Mouse (Mus musculus) MEL (cell line): Measurements from ENCODE around the gene Adgre1. TPM values are rescaled to one million over a fixed set of nuclear protein-coding genes. Genes with fewer than 3 reads are reported as not detected.
A peak's percentile ranks its signal among the peaks of the same experiment; 100 is the strongest.
"Not testable (repeated sequence)": the region's sequence is repeated elsewhere in the genome, so short reads cannot be mapped to it uniquely, and the experiment has no call there.

Experiments
- DNase-seq: peaks from one replicate; pipeline ENCODE4 v3.0.0; 2011; ENCODE audit warnings: low read depth, low spot score
- H3K27ac ChIP-seq: 2 replicates; pipeline ENCODE4 v1.5.1; 2012; ENCODE audit warnings: low read depth, mild to moderate bottlenecking, control low read depth, low read length, moderate library complexity; ENCODE audit not compliant: control insufficient read depth
- H3K27me3 ChIP-seq, 2 experiments: fragments of 150-350 bp in 1 of 2; sonication (generic) in 1 of 2; 2 replicates each; pipeline ENCODE4 v1.6.1; 2012; ENCODE audit warnings: low read length in 2 of 2, mild to moderate bottlenecking in 2 of 2, improper control_type of control experiment in 1 of 2, moderate library complexity in 1 of 2; ENCODE audit not compliant: insufficient read depth in 2 of 2, control insufficient read depth in 1 of 2
- H3K36me3 ChIP-seq, 2 experiments: 2 replicates each; pipeline ENCODE4 v1.6.1; 2012 to 2014; ENCODE audit warnings: low read length in 2 of 2, improper control_type of control experiment in 1 of 2, inconsistent platforms in 1 of 2, mild to moderate bottlenecking in 1 of 2; ENCODE audit not compliant: insufficient read depth in 2 of 2, control insufficient read depth in 1 of 2
- H3K4me1 ChIP-seq, 2 experiments: fragments of 150-350 bp in 1 of 2; sonication (generic) in 1 of 2; 2 replicates each; pipeline ENCODE4 v1.6.1; 2012; ENCODE audit warnings: low read length in 2 of 2, improper control_type of control experiment in 1 of 2, mild to moderate bottlenecking in 1 of 2; ENCODE audit not compliant: insufficient read depth in 2 of 2, control insufficient read depth in 1 of 2
- H3K4me3 ChIP-seq, 2 experiments: fragments of 150-350 bp in 1 of 2; sonication (generic) in 1 of 2; 2 replicates each; pipeline ENCODE4 v1.5.1; 2012; ENCODE audit warnings: low read depth in 2 of 2, low read length in 2 of 2, mild to moderate bottlenecking in 2 of 2, moderate library complexity in 2 of 2, control low read depth in 1 of 2, improper control_type of control experiment in 1 of 2; ENCODE audit not compliant: control insufficient read depth in 1 of 2, insufficient read depth in 1 of 2
- H3K79me2 ChIP-seq: 2 replicates; pipeline ENCODE4 v1.6.1; 2012; ENCODE audit warnings: mild to moderate bottlenecking, low read length, moderate library complexity; ENCODE audit not compliant: control insufficient read depth, poor library complexity, insufficient read depth
- H3K9ac ChIP-seq: 2 replicates; pipeline ENCODE4 v1.6.1; 2012; ENCODE audit warnings: low read depth, mild to moderate bottlenecking, control low read depth, low read length, moderate library complexity; ENCODE audit not compliant: control insufficient read depth, poor library complexity, severe bottlenecking
- H3K9me3 ChIP-seq: fragments of 150-350 bp; sonication (generic); replicated peaks from 2 replicates; pipeline ENCODE4 v1.6.1; 2012; ENCODE audit warnings: mild to moderate bottlenecking, low read length, improper control_type of control experiment, moderate library complexity; ENCODE audit not compliant: insufficient read depth
- BHLHE40 ChIP-seq: IDR thresholded peaks from 2 replicates; pipeline ENCODE4 v1.6.1; 2012; ENCODE audit warnings: low read depth, mild to moderate bottlenecking, inconsistent platforms, low read length, improper control_type of control experiment, borderline replicate concordance
- CTCF ChIP-seq, 3 experiments: IDR thresholded peaks in 2 of 3; conservative IDR thresholded peaks in 1 of 3; 2 replicates each; pipeline ENCODE4 v1.5.1; 2011 to 2012; ENCODE audit warnings: low read length in 3 of 3, low read depth in 2 of 3, mild to moderate bottlenecking in 2 of 3, improper control_type of control experiment in 1 of 3, inconsistent platforms in 1 of 3, mixed read lengths in 1 of 3, moderate library complexity in 1 of 3; ENCODE audit not compliant: control insufficient read depth in 1 of 3, insufficient read depth in 1 of 3, poor library complexity in 1 of 3, severe bottlenecking in 1 of 3
- E2F4 ChIP-seq: IDR thresholded peaks from 2 replicates; pipeline ENCODE4 v1.6.1; 2011; ENCODE audit warnings: low read depth, low read length, improper control_type of control experiment, borderline replicate concordance
- EP300 ChIP-seq, 2 experiments: IDR thresholded peaks; 2 replicates each; pipeline ENCODE4 v1.6.1; 2011; ENCODE audit warnings: improper control_type of control experiment in 2 of 2, low read length in 2 of 2, low read depth in 1 of 2, mild to moderate bottlenecking in 1 of 2
- ETS1 ChIP-seq: IDR thresholded peaks from 2 replicates; pipeline ENCODE4 v1.6.1; 2012; ENCODE audit warnings: low read depth, mild to moderate bottlenecking, inconsistent platforms, low read length, improper control_type of control experiment, moderate library complexity
- GABPA ChIP-seq: IDR thresholded peaks from 2 replicates; pipeline ENCODE4 v1.6.1; 2012; ENCODE audit warnings: low read depth, mild to moderate bottlenecking, inconsistent platforms, low read length, improper control_type of control experiment, moderate library complexity
- GATA1 ChIP-seq: IDR thresholded peaks from 2 replicates; pipeline ENCODE4 v1.6.1; 2011; ENCODE audit warnings: low read depth, low read length, improper control_type of control experiment
- KAT2A ChIP-seq: conservative IDR thresholded peaks from 2 replicates; pipeline ENCODE4 v1.6.1; 2012; ENCODE audit warnings: low read depth, low read length, improper control_type of control experiment, inconsistent platforms
- MAFK ChIP-seq: IDR thresholded peaks from 2 replicates; pipeline ENCODE4 v1.6.1; 2011; ENCODE audit warnings: low read depth, mild to moderate bottlenecking, low read length, improper control_type of control experiment, borderline replicate concordance
- MAX ChIP-seq: IDR thresholded peaks from 2 replicates; pipeline ENCODE4 v1.6.1; 2011; ENCODE audit warnings: low read length, improper control_type of control experiment
- MAZ ChIP-seq: IDR thresholded peaks from 2 replicates; pipeline ENCODE4 v1.6.1; 2012; ENCODE audit warnings: low read depth, mild to moderate bottlenecking, inconsistent platforms, low read length, improper control_type of control experiment
- MYB ChIP-seq: IDR thresholded peaks from 2 replicates; pipeline ENCODE4 v1.6.1; 2011; ENCODE audit warnings: mild to moderate bottlenecking, low read depth, low read length, improper control_type of control experiment
- MYC ChIP-seq: IDR thresholded peaks from 2 replicates; pipeline ENCODE4 v1.6.1; 2011; ENCODE audit warnings: low read depth, mild to moderate bottlenecking, low read length, improper control_type of control experiment, moderate library complexity
- NELFE ChIP-seq: IDR thresholded peaks from 2 replicates; pipeline ENCODE4 v1.6.1; 2011; ENCODE audit warnings: low read depth, low read length, improper control_type of control experiment
- NRF1 ChIP-seq: IDR thresholded peaks from 2 replicates; pipeline ENCODE4 v1.6.1; 2014; ENCODE audit warnings: low read depth, mild to moderate bottlenecking, inconsistent platforms, low read length, improper control_type of control experiment, moderate library complexity; ENCODE audit not compliant: poor library complexity, insufficient read depth, severe bottlenecking
- POLR2A ChIP-seq, 2 experiments: IDR thresholded peaks; 2 replicates each; pipeline ENCODE4 v1.6.1; 2011 to 2012; ENCODE audit warnings: low read length in 2 of 2, mild to moderate bottlenecking in 2 of 2, control low read depth in 1 of 2, improper control_type of control experiment in 1 of 2, low read depth in 1 of 2, moderate library complexity in 1 of 2; ENCODE audit not compliant: control insufficient read depth in 1 of 2, insufficient read depth in 1 of 2, poor library complexity in 1 of 2
- POLR2AphosphoS2 ChIP-seq: IDR thresholded peaks from 2 replicates; pipeline ENCODE4 v1.6.1; 2011; ENCODE audit warnings: low read length, improper control_type of control experiment
- POLR2AphosphoS5 ChIP-seq: IDR thresholded peaks from 2 replicates; pipeline ENCODE4 v1.6.1; 2012; ENCODE audit warnings: low read depth, borderline replicate concordance, mild to moderate bottlenecking, inconsistent platforms, low read length, moderate library complexity, mixed read lengths
- RAD21 ChIP-seq: IDR thresholded peaks from 2 replicates; pipeline ENCODE4 v1.6.1; 2011; ENCODE audit warnings: mild to moderate bottlenecking, low read depth, low read length, improper control_type of control experiment
- RCOR1 ChIP-seq: IDR thresholded peaks from 2 replicates; pipeline ENCODE4 v1.6.1; 2012; ENCODE audit warnings: low read depth, mild to moderate bottlenecking, inconsistent platforms, low read length, improper control_type of control experiment
- SMC3 ChIP-seq: IDR thresholded peaks from 2 replicates; pipeline ENCODE4 v1.6.1; 2011; ENCODE audit warnings: low read depth, low read length, improper control_type of control experiment
- TAL1 ChIP-seq: IDR thresholded peaks from 2 replicates; pipeline ENCODE4 v1.6.1; 2012; ENCODE audit warnings: mild to moderate bottlenecking, inconsistent platforms, low read length, moderate library complexity, mixed read lengths
- TBP ChIP-seq: IDR thresholded peaks from 2 replicates; pipeline ENCODE4 v1.8.0; 2011; ENCODE audit warnings: low read depth, low read length, improper control_type of control experiment
- TCF12 ChIP-seq: IDR thresholded peaks from 2 replicates; pipeline ENCODE4 v1.6.1; 2014; ENCODE audit warnings: low read depth, mild to moderate bottlenecking, inconsistent platforms, low read length, improper control_type of control experiment, moderate library complexity
- UBTF ChIP-seq: IDR thresholded peaks from 2 replicates; pipeline ENCODE4 v1.6.1; 2012; ENCODE audit warnings: low read depth, mild to moderate bottlenecking, inconsistent platforms, low read length, improper control_type of control experiment, moderate library complexity, borderline replicate concordance; ENCODE audit not compliant: insufficient read depth
- USF1 ChIP-seq: IDR thresholded peaks from 2 replicates; pipeline ENCODE4 v1.6.1; 2014; ENCODE audit warnings: low read depth, mild to moderate bottlenecking, inconsistent platforms, low read length, improper control_type of control experiment, moderate library complexity
- ZC3H11A ChIP-seq: IDR thresholded peaks from 2 replicates; pipeline ENCODE4 v1.6.1; 2012; ENCODE audit warnings: low read depth, mild to moderate bottlenecking, inconsistent platforms, low read length, improper control_type of control experiment
- ZNF384 ChIP-seq: IDR thresholded peaks from 2 replicates; pipeline ENCODE4 v1.6.1; 2012; ENCODE audit warnings: low read depth, mild to moderate bottlenecking, inconsistent platforms, low read length, improper control_type of control experiment
- polyA plus RNA-seq, 2 experiments: library from polyadenylated mRNA; stranded (reverse) in 1 of 2; unstranded in 1 of 2; fragments of >175 nt in 1 of 2; fragments of >200 nt in 1 of 2; gene quantifications; 2 replicates each; pipeline versions ENCODE4 v1.2.1 to v1.2.4; 2012; ENCODE audit warnings: low replicate concordance in 2 of 2, low read depth in 1 of 2; ENCODE audit not compliant: insufficient read length in 2 of 2, insufficient read depth in 1 of 2, missing spikeins in 1 of 2
- total RNA-seq: library from RNA; depleted of rRNA; stranded (reverse); fragments of 300-350 nt; gene quantifications from 2 replicates; pipeline ENCODE4 v1.2.3, GENCODE M21; 2012

Adgre1 gene
- total and polyA plus RNA-seq, 3 experiments = not detected

GRCm38 (mm10) chr17:57334761-57335150, 23.7 kb upstream of the Adgre1 start (continued):
- TF ChIP-seq MYB (0 out of 2 replicates have a peak, but pooled peaks have one; percentile 28), GABPA (no peak)

- H3K79me2 ChIP-seq = not testable (repeated sequence)
- TF ChIP-seq MAFK (peak; percentile 5; the same call in 1 of the 2 replicates), TBP (peak; percentile 92)
- TF ChIP-seq, all 39 proteins: peak for 2; not testable (repeated sequence) for 37
- H3K9ac ChIP-seq = peak overlapping the region; percentile 44
- H3K27ac ChIP-seq = peak overlapping the region; percentile 58
- not testable (repeated sequence) for H3K27me3 ChIP-seq, H3K9me3 ChIP-seq, H3K36me3 ChIP-seq
- peaks cover 0 to 21% of the 10 kb centered on the region in 2 experiments; a peak in 3 of 4 replicates for H3K4me1 ChIP-seq
- H3K4me3 ChIP-seq = peak overlapping the region; percentile 7 to 49
- peak; percentile 80 for DNase-seq
Observed at GRCm38 (mm10) chr17:57335194-57335593, 23.3 kb upstream of the Adgre1 start.

- DNase-seq = peak; percentile 94
- TF ChIP-seq POLR2AphosphoS2 (no peak), ZNF384 (no peak), MAFK (no peak), TCF12 (0 out of 2 replicates have a peak, but pooled peaks have one; percentile 20), POLR2A (IDR thresholded peaks at IDR 0.05; ENCODE audit: control insufficient read depth in 1 of 2, insufficient read depth in 1 of 2, low read depth in 1 of 2, low read length in 2 of 2, poor library complexity in 1 of 2) (no peak), RAD21 (peak; percentile 99), GATA1 (no peak), ZC3H11A (peak; percentile 89), MAX (no peak), NRF1 (no peak), UBTF (no peak), E2F4 (no peak), EP300 (IDR thresholded peaks at IDR 0.05; ENCODE audit: low read depth in 1 of 2, low read length in 2 of 2) (no peak), KAT2A (no peak), POLR2AphosphoS5 (no peak), ETS1 (no peak), NELFE (no peak), CTCF (IDR thresholded peaks at IDR 0.05 in 2 of 3, conservative IDR thresholded peaks at IDR 0.05 in 1 of 3; ENCODE audit: control insufficient read depth in 1 of 3, insufficient read depth in 1 of 3, low read depth in 2 of 3, low read length in 3 of 3, poor library complexity in 1 of 3, severe bottlenecking in 1 of 3) (peak; percentile 96 to 99 (median 99)), TBP (no peak), TAL1 (no peak), MYC (0 out of 2 replicates have a peak, but pooled peaks have one; percentile 21), RCOR1 (no peak), BHLHE40 (no peak), MAZ (no peak), SMC3 (peak; percentile 93), USF1 (no peak)
Observed at GRCm38 (mm10) chr17:57335673-57336303, 22.7 kb upstream of the Adgre1 start.

More at GRCm38 (mm10) chr17:57335673-57336303, 22.7 kb upstream of the Adgre1 start:
- Histone ChIP-seq H3K4me3 (peak overlapping the region in 1 of 2 experiments; percentile 22; a peak in 2 of 4 replicates), H3K9ac (peak overlapping the region; percentile 44), H3K9me3 (no peaks in the 10 kb centered on the region), H3K36me3 (peaks cover 0 to 6% of the 10 kb centered on the region in 2 experiments; a peak in 2 of 4 replicates), H3K4me1 (peaks cover 0 to 21% of the 10 kb centered on the region in 2 experiments; a peak in 3 of 4 replicates), H3K79me2 (no peaks in the 10 kb centered on the region; the same call in 1 of the 2 replicates), H3K27me3 (no peaks in the 10 kb centered on the region), H3K27ac (peak overlapping the region; percentile 58; the same call in 1 of the 2 replicates)
